Mouse (Mus musculus): ENCODE data around the gene Nlgn2.

GRCm38 (mm10) chr11:69850754-69851153, 13.2 kb upstream of the Nlgn2 start:
- TF ChIP-seq CTCF (IDR thresholded peaks at IDR 0.05; ENCODE audit: low read depth) (no peak), EP300 (optimal IDR thresholded peaks at IDR 0.05) (no peak)
